In genomic region chr8:19919086-19919485, GRCm38 (mm10) we compare ENCODE assay signal across 10 mouse cellular contexts. TPM values are rescaled to one million over a fixed set of nuclear protein-coding genes. Genes with fewer than 3 reads are reported as not detected.
"Had no signal": no experiment of that assay in that cellular context is flagged by ENCODE, and none has a peak within 500 bp of the region (broad histone marks: within the 10 kb centered on the region; RNA-seq: fewer than 3 reads in every experiment).

No protein-coding gene starts in this region.

RNA-seq across cellular contexts. Expression of gene Gm31371, which starts 15.9 kb away (rescaled TPM):
- polyA plus RNA-seq: neural tube, embryonic 12.5 days; neural tube, embryonic 13.5 days; neural tube, embryonic 14.5 days; neural tube, embryonic 15.5 days; small intestine, adult 2 months; spleen, adult 2 months; stomach, embryonic 15.5 days; stomach, embryonic 16.5 days; stomach, postnatal 0 days; thymus, postnatal 0 days had no signal
